Mouse (Mus musculus): Measurements from ENCODE around the gene Lrrc26. TPM values are rescaled to one million over a fixed set of nuclear protein-coding genes. Genes with fewer than 3 reads are reported as not detected.

Lrrc26 gene
- polyA plus RNA-seq, 1 experiment, result 0.20 TPM

- Histone ChIP-seq H3K27me3 (ENCODE audit: control insufficient read depth, insufficient read depth, low read length) (no peaks in the 10 kb centered on the region), H3K4me1 (ENCODE audit: control insufficient read depth, insufficient read depth, low read length) (peaks cover 4% of the 10 kb centered on the region; the same call in 1 of the 2 replicates), H3K4me3 (replicated peaks; ENCODE audit: insufficient read depth, low read depth, low read length) (no peak overlapping the region), H3K27ac (ENCODE audit: insufficient read depth, low read length) (no peak overlapping the region)
- 78% methylated on average over 2 of the region's 2 CpGs for WGBS
- no peak for DNase-seq
- TF ChIP-seq POLR2A (IDR thresholded peaks at IDR 0.05; ENCODE audit: borderline replicate concordance, insufficient read depth, low read length) (no peak), CTCF (IDR thresholded peaks at IDR 0.05; ENCODE audit: borderline replicate concordance, insufficient read depth, low read depth, low read length) (no peak)
These were observed 43.9 kb downstream of the Lrrc26 start for GRCm38 (mm10) chr2:25333569-25333968.

- H3K4me3 ChIP-seq (replicated peaks; ENCODE audit: insufficient read depth, low read depth, low read length), result no peak overlapping the region
- peaks cover 3% of the 10 kb centered on the region; the same call in 1 of the 2 replicates for H3K4me1 ChIP-seq (ENCODE audit: control insufficient read depth, insufficient read depth, low read length)
- 92% methylated on average over 6 of the region's 6 CpGs for WGBS
- TF ChIP-seq CTCF (IDR thresholded peaks at IDR 0.05; ENCODE audit: borderline replicate concordance, insufficient read depth, low read depth, low read length) (no peak), POLR2A (IDR thresholded peaks at IDR 0.05; ENCODE audit: borderline replicate concordance, insufficient read depth, low read length) (no peak)
- DNase-seq, result no peak
- H3K27me3 ChIP-seq (ENCODE audit: control insufficient read depth, insufficient read depth, low read length), result no peaks in the 10 kb centered on the region
- no peak overlapping the region for H3K27ac ChIP-seq (ENCODE audit: insufficient read depth, low read length)
These were observed 48.6 kb downstream of the Lrrc26 start for GRCm38 (mm10) chr2:25338303-25338702.

Other genes starting within 250 kb of the Lrrc26 start
- gene Nsmf, start 235.6 kb upstream of the Lrrc26 start, polyA plus RNA-seq (2012; rRNA removed), result 203 and 244 TPM in 2 replicates
- not detected in 2 replicates for gene Entpd8, start 209.6 kb upstream of the Lrrc26 start, polyA plus RNA-seq (2012; rRNA removed)
- not detected in 2 replicates for gene Noxa1, start 194.8 kb upstream of the Lrrc26 start, polyA plus RNA-seq (2012; rRNA removed)
- gene Nrarp, start 109.2 kb upstream of the Lrrc26 start, polyA plus RNA-seq (2012; rRNA removed), result 7.7 and 9.4 TPM in 2 replicates
- 3.6 and 4.2 TPM in 2 replicates for gene Tor4a, start 93.0 kb upstream of the Lrrc26 start, polyA plus RNA-seq (2012; rRNA removed)
- 69.4 and 84.5 TPM in 2 replicates for gene Nelfb, start 78.4 kb upstream of the Lrrc26 start, polyA plus RNA-seq (2012; rRNA removed)
- gene Stpg3, start 75.3 kb upstream of the Lrrc26 start, polyA plus RNA-seq (2012; rRNA removed), result not detected in 2 replicates
- gene Fam166a, start 71.2 kb upstream of the Lrrc26 start, polyA plus RNA-seq (2012; rRNA removed), result 0.10 and 0.11 TPM in 2 replicates
- 647 and 663 TPM in 2 replicates for gene Tubb4b, start 65.2 kb upstream of the Lrrc26 start, polyA plus RNA-seq (2012; rRNA removed)
- gene Slc34a3, start 55.6 kb upstream of the Lrrc26 start, polyA plus RNA-seq (2012; rRNA removed), result 0.73 and 0.92 TPM in 2 replicates
- not detected in 2 replicates for gene Rnf224, start 53.1 kb upstream of the Lrrc26 start, polyA plus RNA-seq (2012; rRNA removed)
- gene Rnf208, start 47.7 kb upstream of the Lrrc26 start, polyA plus RNA-seq (2012; rRNA removed), result 423 and 427 TPM in 2 replicates
- gene Cysrt1, start 47.5 kb upstream of the Lrrc26 start, polyA plus RNA-seq (2012; rRNA removed), result 0.76 and 0.80 TPM in 2 replicates
- 12.5 and 14.1 TPM in 2 replicates for gene AL732309.1, start 43.1 kb upstream of the Lrrc26 start, polyA plus RNA-seq (2012; rRNA removed)
- gene Tmem203, start 34.5 kb upstream of the Lrrc26 start, polyA plus RNA-seq (2012; rRNA removed), result 31.9 and 33.4 TPM in 2 replicates
- gene Tprn, start 27.3 kb upstream of the Lrrc26 start, polyA plus RNA-seq (2012; rRNA removed), result 91.0 and 96.9 TPM in 2 replicates
- gene Ssna1, start 17.5 kb upstream of the Lrrc26 start, polyA plus RNA-seq (2012; rRNA removed), result 74.5 and 75.9 TPM in 2 replicates
- gene Anapc2, start 17.4 kb upstream of the Lrrc26 start, polyA plus RNA-seq (2012; rRNA removed), result 103 TPM in 2 replicates
- gene Tmem210, start 1.8 kb upstream of the Lrrc26 start, polyA plus RNA-seq (2012; rRNA removed), result not detected in 2 replicates
- gene Grin1, start 29.3 kb downstream of the Lrrc26 start, polyA plus RNA-seq (2012; rRNA removed), result 282 and 290 TPM in 2 replicates
- gene Man1b1, start 42.4 kb downstream of the Lrrc26 start, polyA plus RNA-seq (2012; rRNA removed), result 33.2 and 34.1 TPM in 2 replicates
- gene Dpp7, start 66.4 kb downstream of the Lrrc26 start, polyA plus RNA-seq (2012; rRNA removed), result 63.1 and 71.2 TPM in 2 replicates
- gene Uap1l1, start 75.8 kb downstream of the Lrrc26 start, polyA plus RNA-seq (2012; rRNA removed), result 19.0 and 22.1 TPM in 2 replicates
- gene Sapcd2, start 82.4 kb downstream of the Lrrc26 start, polyA plus RNA-seq (2012; rRNA removed), result 4.4 and 4.7 TPM in 2 replicates
- gene Entpd2, start 106.0 kb downstream of the Lrrc26 start, polyA plus RNA-seq (2012; rRNA removed), result 12.3 and 12.5 TPM in 2 replicates
- gene Npdc1, start 109.4 kb downstream of the Lrrc26 start, polyA plus RNA-seq (2012; rRNA removed), result 502 and 505 TPM in 2 replicates
- 0.51 and 0.71 TPM in 2 replicates for gene Fut7, start 133.4 kb downstream of the Lrrc26 start, polyA plus RNA-seq (2012; rRNA removed)
- 285 and 294 TPM in 2 replicates for gene Abca2, start 138.8 kb downstream of the Lrrc26 start, polyA plus RNA-seq (2012; rRNA removed)
- 0.84 and 2.8 TPM in 2 replicates for gene Clic3, start 166.9 kb downstream of the Lrrc26 start, polyA plus RNA-seq (2012; rRNA removed)
- 196 and 230 TPM in 2 replicates for gene Paxx, start 171.2 kb downstream of the Lrrc26 start, polyA plus RNA-seq (2012; rRNA removed)
- gene Ptgds, start 180.1 kb downstream of the Lrrc26 start, polyA plus RNA-seq (2012; rRNA removed), result 2,130 and 2,485 TPM in 2 replicates
- gene Lcn12, start 204.0 kb downstream of the Lrrc26 start, polyA plus RNA-seq (2012; rRNA removed), result not detected in 2 replicates
- gene Fbxw5, start 210.8 kb downstream of the Lrrc26 start, polyA plus RNA-seq (2012; rRNA removed), result 54.7 and 59.4 TPM in 2 replicates
- 3.6 and 4.2 TPM in 2 replicates for gene C8g, start 211.8 kb downstream of the Lrrc26 start, polyA plus RNA-seq (2012; rRNA removed)

All from cerebellum, adult 2 months (tissue).